8 mouse cellular contexts compared by ENCODE assay signal in genomic region chr3:138526073-138526915, GRCm38 (mm10). TPM values are rescaled to one million over a fixed set of nuclear protein-coding genes. Genes with fewer than 3 reads are reported as not detected.
DNase-seq lines count a peak whose midpoint lies in the region; ATAC-seq lines count a peak whose summit lies in the region.

Gene Eif4e (plus strand): TSS chr3:138526179.

- H3K36me3 ChIP-seq in intestine, embryonic 16.5 days (ENCODE audit: control insufficient read depth, insufficient read depth, low read length) = no peaks in the 10 kb centered on the region
- 0 out of 2 replicates have a peak, but pooled peaks cover 3% of the 10 kb centered on the region for H3K36me3 ChIP-seq in limb, embryonic 10.5 days
- no peaks in the 10 kb centered on the region for H3K36me3 ChIP-seq in midbrain, embryonic 11.5 days (ENCODE audit: control insufficient read depth, insufficient read depth, low read length)

- H3K9ac ChIP-seq in intestine, embryonic 16.5 days (ENCODE audit: low read depth, low read length) = peak within 1 kb of the TSS; percentile 80
- H3K9ac ChIP-seq in midbrain, embryonic 11.5 days (ENCODE audit: low read length) = peak within 1 kb of the TSS; percentile 74

- H3K27ac ChIP-seq in intestine, embryonic 16.5 days (ENCODE audit: low read length) = peak within 1 kb of the TSS; percentile 95
- H3K27ac ChIP-seq in limb, embryonic 10.5 days = peak within 1 kb of the TSS; percentile 99
- H3K27ac ChIP-seq in midbrain, embryonic 11.5 days (ENCODE audit: low read depth, low read length) = peak within 1 kb of the TSS; percentile 32

- no peak for DNase-seq in cerebellum, adult 9-10 months
- peak; percentile 58 for DNase-seq in embryo, embryonic 11 days
- DNase-seq in gonadal fat pad, adult 2 months (ENCODE audit: low read depth) = no peak
- peak; percentile 69 for DNase-seq in limb, embryonic 10.5 days (ENCODE audit: low spot score)
- DNase-seq in midbrain, embryonic 11.5 days (ENCODE audit: low spot score, missing footprints) = peak; percentile 97
- DNase-seq in spleen, postnatal 10 days (ENCODE audit: low spot score in 2 of 2) = peak; percentile 52

- no peaks in the 10 kb centered on the region for H3K9me3 ChIP-seq in intestine, embryonic 16.5 days (ENCODE audit: control insufficient read depth, low read length)
- no peaks in the 10 kb centered on the region for H3K9me3 ChIP-seq in limb, embryonic 10.5 days (replicated peaks)
- no peaks in the 10 kb centered on the region for H3K9me3 ChIP-seq in midbrain, embryonic 11.5 days (ENCODE audit: control insufficient read depth, low read length)

- H3K4me1 ChIP-seq in intestine, embryonic 16.5 days (ENCODE audit: control insufficient read depth, insufficient read depth, low read length) = peaks cover 18% of the 10 kb centered on the region
- peaks cover 24% of the 10 kb centered on the region for H3K4me1 ChIP-seq in limb, embryonic 10.5 days
- peaks cover 15% of the 10 kb centered on the region for H3K4me1 ChIP-seq in midbrain, embryonic 11.5 days (ENCODE audit: control insufficient read depth, insufficient read depth, low read length)

- H3K4me3 ChIP-seq in intestine, embryonic 16.5 days (ENCODE audit: low read length) = peak within 1 kb of the TSS; percentile 56
- H3K4me3 ChIP-seq in limb, embryonic 10.5 days = peak within 1 kb of the TSS; percentile 98
- peak within 1 kb of the TSS; percentile 95 for H3K4me3 ChIP-seq in midbrain, embryonic 11.5 days (ENCODE audit: low read depth, low read length)

- peak within 1 kb of the TSS; percentile 80 for H3K4me2 ChIP-seq in intestine, embryonic 16.5 days (ENCODE audit: low read depth, low read length)
- peak within 1 kb of the TSS; percentile 91 for H3K4me2 ChIP-seq in midbrain, embryonic 11.5 days

- no peaks in the 10 kb centered on the region for H3K27me3 ChIP-seq in intestine, embryonic 16.5 days (replicated peaks; ENCODE audit: control insufficient read depth, insufficient read depth, low read length)
- no peaks in the 10 kb centered on the region for H3K27me3 ChIP-seq in limb, embryonic 10.5 days (ENCODE audit: low read depth, poor library complexity, severe bottlenecking)
- H3K27me3 ChIP-seq in midbrain, embryonic 11.5 days (ENCODE audit: control insufficient read depth, insufficient read depth, low read length) = no peaks in the 10 kb centered on the region; the same call in 1 of the 2 replicates

- 3% methylated on average over 39 of the region's 39 CpGs for WGBS in intestine, embryonic 16.5 days
- WGBS in limb, embryonic 10.5 days = under 1% methylated on average over 39 of the region's 39 CpGs
- 1% methylated on average over 39 of the region's 39 CpGs for WGBS in midbrain, embryonic 11.5 days

- peak; percentile 26 for ATAC-seq in cerebellum, adult (ENCODE audit: insufficient number of reproducible peaks, low FRiP score, low TSS enrichment)
- ATAC-seq in intestine, embryonic 16.5 days = peak; percentile 75
- ATAC-seq in midbrain, embryonic 11.5 days (ENCODE audit: low FRiP score) = peak; percentile 43

RNA-seq across cellular contexts. Expression of gene Eif4e, which starts in this region (rescaled TPM):
- 27.5 and 30.2 TPM in 2 replicates for polyA plus RNA-seq in gonadal fat pad, adult 2 months (2012; rRNA removed)
- polyA plus RNA-seq in intestine, embryonic 16.5 days (2015; fragmentation: Nextera tagmentation; extraction: Ambion mirVana) = 271 and 298 TPM in 2 replicates
- 540 and 565 TPM in 2 replicates for polyA plus RNA-seq in limb, embryonic 10.5 days (2016; fragmentation: Nextera tagmentation; extraction: Ambion mirVana)
- 493 and 516 TPM in 2 replicates for polyA plus RNA-seq in midbrain, embryonic 11.5 days (2014; fragmentation: Nextera tagmentation; extraction: Ambion mirVana)

Comparison
In these comparisons a context has a peak if more than half of its experiments do, and no peak if none do; other contexts are left out.
1. DNase-seq: peak in embryo, embryonic 11 days (single experiment), limb, embryonic 10.5 days (single experiment), midbrain, embryonic 11.5 days (single experiment) and spleen, postnatal 10 days (2 of 2); none in cerebellum, adult 9-10 months (single experiment) and gonadal fat pad, adult 2 months (single experiment).
2. H3K27ac ChIP-seq: peak in every context shown above with its lines; median percentile 99 in limb, embryonic 10.5 days; 95 in intestine, embryonic 16.5 days; 32 in midbrain, embryonic 11.5 days.
3. Peak in every context shown above with its lines, with median percentiles within 50 percentile points of each other: ATAC-seq and H3K4me3 ChIP-seq.